Mouse (Mus musculus) layer of hippocampus, adult 18-20 months (tissue): ENCODE data around the gene Stk39. TPM values are rescaled to one million over a fixed set of nuclear protein-coding genes. Genes with fewer than 3 reads are reported as not detected.

Experiments used
- DNase-seq, 2 experiments: peaks; one replicate each; pipeline ENCODE4 v3.0.0; 2022; ENCODE audit warnings: low spot score in 2 of 2
- total RNA-seq, 2 experiments: library from RNA; stranded (reverse); gene quantifications; 2 replicates each; pipeline ENCODE4 v1.2.3; 2021

Stk39 gene
- total RNA-seq, 2 experiments from 2014 or later = 82.1 to 82.4 TPM

GRCm38 (mm10) chr2:68385654-68386312 lies 86.3 kb downstream of the Stk39 start:
- DNase-seq = no peak

DNA sequence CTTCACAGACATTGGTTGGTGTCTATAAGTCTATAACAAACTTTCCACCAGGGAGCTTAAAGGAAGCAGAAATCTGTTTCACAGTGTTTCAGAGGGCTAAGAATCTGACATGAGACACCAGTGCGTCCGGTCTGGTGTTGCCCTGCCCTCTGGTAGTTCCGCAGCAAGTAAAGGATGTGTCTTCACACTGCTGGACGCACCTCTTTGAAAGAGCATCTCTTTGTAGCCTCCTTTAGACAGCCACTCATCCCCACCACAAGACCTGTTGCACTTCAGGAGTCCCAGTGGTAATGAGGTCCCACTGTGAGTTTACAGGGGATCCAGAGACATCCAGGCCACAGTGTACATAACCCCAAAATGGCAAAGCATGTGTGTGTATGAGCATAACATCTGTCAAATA lies 88.1 kb downstream of the Stk39 start:
- DNase-seq = no peak

GRCm38 (mm10) chr2:68382394-68383059 lies 89.5 kb downstream of the Stk39 start:
- DNase-seq = no peak

DNA sequence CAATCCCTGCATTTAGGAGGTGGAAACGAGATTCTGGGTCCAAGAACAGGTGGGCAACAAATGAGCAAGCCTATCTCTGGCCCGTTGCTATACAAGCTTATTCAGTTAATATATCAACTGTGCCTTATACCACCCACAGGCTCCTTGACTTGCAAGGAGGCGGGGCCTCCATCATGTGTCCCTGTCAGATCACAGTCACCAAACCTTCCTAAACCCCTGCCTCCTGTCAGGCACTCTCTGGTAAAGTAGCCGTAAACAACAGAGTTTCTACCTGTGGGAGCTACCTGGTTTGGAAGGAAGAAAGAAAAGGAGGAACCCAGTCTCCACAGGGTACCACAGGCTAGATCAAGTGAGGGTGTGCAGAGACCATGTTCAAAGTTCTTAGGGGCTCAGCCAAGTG lies 90.2 kb downstream of the Stk39 start:
- no peak for DNase-seq

DNA sequence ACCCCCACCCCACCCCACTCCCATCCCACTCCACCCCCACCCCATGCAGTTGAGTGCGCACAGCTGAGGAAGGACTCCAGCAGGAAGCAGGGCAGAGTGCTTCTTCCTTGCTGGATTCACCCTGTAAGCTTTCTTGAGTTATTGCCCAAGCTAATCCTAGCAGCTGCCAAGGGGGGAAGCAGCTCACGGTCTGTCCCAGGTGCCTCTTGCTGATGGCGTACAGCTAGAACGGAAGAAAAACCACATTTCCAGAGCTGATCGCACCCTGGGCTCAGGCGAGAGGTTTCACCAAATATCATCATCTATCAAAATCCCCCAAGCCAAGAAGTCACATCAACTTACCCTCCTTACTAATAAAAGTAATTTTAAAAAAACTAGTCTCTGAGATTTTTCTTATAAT lies 90.9 kb downstream of the Stk39 start:
- DNase-seq = no peak

DNA sequence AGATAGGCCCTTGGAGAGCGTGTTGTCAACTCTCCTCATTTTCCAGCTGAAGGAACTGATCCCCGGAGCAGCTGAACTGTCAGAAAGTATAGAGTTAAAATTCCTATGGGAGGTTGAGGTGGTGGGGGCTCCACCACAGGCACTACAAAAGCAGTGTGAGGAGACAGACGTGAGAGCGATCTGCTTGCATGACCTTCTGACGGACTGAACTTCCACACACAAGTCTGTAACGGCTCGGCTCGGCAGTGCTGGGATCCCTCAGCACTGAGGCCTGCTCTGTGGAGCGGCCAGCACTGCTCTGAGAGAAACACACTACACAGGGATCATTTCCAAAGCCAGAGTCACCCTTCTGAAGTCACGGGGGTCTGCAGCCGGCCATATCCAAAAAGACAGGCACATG lies 92.4 kb downstream of the Stk39 start:
- DNase-seq = no peak

DNA sequence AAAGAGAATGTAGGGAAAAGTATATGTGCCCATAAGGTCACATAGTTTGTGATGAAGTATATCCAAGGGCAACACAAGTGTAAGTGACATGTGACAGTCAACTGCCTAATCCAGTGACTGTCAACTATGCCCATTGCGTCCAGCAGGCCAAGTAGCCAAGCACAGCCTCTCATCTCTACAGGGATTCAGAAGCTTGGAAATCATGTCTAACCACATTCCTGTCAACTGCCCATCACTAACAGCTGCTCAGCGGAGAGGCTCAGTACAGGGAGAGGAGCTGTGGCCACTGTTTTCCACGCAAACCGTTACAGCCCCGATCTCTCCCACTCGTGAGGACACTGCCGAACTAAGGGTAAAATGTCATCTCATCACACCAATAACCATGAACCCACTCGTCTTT lies 93.7 kb downstream of the Stk39 start:
- no peak for DNase-seq

GRCm38 (mm10) chr2:68377251-68377681 lies 94.8 kb downstream of the Stk39 start:
- DNase-seq = no peak

- DNase-seq = no peak
Observed at GRCm38 (mm10) chr2:68376660-68377059, 95.4 kb downstream of the Stk39 start.

DNA sequence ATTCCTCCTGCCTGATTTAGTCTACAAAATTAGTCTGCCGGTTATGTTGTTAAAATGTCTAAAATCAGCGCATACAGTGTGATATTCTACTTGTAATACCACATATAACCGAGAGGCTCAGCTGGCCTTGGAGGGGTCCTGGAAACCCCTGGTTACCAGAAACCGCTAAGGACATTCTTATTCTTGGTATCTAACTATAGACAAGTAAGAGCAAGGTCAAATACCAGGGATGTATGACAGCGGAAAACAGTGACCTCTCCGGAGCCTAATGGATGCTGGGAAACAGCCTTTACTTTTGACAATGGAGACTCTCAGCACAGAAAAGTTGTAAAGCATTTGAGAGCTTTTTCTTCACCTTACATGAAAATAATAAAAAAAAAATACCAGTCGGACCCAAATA lies 97.9 kb downstream of the Stk39 start:
- no peak for DNase-seq

DNA sequence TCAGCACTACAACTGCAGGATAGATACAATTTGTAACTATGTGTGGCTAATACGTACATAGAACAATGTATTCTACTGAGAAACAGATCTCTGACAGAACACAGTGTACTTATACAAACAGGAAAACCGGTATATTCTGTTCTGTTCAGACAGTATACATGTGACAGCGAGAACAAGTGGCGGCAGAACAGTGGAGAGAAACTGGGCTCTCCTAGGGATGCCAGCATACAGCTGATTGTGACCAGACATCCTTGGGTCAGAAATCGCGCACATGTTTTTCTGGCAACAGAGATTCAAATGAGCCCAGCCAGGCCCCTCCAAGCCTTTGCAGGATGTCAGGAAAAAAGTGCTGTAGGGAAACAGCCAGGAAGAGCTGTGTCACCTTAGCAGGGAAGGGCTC lies 100.2 kb downstream of the Stk39 start:
- peak in 1 of 2 experiments; percentile 36 for DNase-seq

DNA sequence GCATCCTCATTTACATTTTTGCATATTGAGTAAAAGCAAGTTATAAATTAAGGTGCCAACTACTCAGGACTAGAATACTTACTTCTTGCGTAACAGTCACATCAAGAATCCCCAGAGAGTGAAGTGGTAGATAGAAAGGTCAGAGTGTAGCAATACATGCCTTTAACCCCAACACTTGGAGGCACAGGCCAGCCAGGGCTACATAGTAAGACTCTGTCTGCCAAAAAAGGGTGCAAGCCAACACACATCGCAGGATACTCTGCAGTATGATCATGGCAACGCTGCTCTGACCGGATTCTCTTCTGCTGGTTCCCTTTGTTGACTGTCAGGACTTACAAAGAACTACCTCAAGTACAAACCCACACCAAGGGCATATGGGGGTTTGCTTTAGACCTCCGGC lies 101.7 kb downstream of the Stk39 start:
- DNase-seq = no peak

DNA sequence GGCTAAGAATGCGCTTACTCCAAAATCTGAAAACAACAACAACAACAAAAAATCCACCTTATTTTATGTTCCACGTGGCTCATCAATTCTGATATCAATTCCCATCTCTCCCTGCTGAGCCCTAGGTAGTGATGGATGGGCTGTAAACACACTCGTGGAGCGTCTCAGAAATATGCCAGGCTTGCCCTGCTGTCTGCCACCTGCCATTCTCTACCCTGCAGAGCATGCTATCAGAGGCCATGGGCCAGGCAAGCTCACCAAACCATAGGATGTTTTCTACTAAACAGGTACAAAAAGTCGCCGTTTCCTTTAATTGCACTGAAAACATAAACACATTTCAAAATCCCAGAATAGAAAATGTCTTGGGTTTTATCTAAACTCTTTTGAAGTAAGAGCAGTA lies 103.0 kb downstream of the Stk39 start:
- no peak for DNase-seq

GRCm38 (mm10) chr2:68367944-68368343 lies 104.1 kb downstream of the Stk39 start:
- DNase-seq = peak; percentile 43 to 67

- no peak for DNase-seq
Observed at GRCm38 (mm10) chr2:68366897-68367193, 105.2 kb downstream of the Stk39 start.

DNA sequence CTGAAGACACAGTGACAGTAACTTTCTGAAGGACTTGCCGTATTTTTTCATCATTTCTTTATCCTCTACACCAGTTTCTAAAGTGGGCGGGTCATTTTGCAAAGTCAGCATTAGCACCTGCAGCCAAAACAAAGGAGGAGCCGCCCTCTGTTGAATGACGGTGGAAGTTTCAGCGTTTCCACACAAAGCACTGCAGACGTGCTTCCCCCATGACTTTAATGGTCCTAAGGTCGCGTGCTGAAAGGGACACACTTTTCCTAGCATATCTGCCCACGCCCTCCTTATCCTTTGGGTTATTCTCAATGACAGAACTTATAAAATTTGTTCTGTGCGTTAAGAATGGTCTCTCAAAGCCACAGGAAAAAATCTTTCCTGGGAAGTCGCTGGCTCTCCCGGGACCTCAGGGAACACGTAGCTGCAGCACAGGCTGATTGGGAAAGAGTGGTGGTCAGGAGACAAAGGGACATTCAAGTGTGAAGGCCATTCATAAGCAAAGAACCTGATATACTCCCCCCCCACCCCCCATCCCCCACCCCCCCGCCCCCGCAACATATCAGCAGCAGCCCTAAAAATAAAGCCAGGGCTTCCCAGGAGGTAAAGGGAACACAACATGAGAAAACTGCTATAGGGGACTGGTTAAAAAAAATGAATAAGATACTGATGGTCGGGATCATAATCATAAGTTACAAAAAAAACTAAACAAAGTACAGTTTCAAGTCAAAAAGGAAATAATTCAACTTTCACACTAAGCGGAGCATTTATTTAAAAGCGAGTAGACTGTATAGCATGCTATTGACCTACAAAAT lies 105.8 kb downstream of the Stk39 start:
- DNase-seq = no peak

- no peak for DNase-seq
Observed at GRCm38 (mm10) chr2:68365504-68365903, 106.6 kb downstream of the Stk39 start.

- DNase-seq = peak; percentile 50 to 81
Observed at GRCm38 (mm10) chr2:68364181-68364900, 107.7 kb downstream of the Stk39 start.

GRCm38 (mm10) chr2:68363159-68363558 lies 108.9 kb downstream of the Stk39 start:
- no peak for DNase-seq

DNA sequence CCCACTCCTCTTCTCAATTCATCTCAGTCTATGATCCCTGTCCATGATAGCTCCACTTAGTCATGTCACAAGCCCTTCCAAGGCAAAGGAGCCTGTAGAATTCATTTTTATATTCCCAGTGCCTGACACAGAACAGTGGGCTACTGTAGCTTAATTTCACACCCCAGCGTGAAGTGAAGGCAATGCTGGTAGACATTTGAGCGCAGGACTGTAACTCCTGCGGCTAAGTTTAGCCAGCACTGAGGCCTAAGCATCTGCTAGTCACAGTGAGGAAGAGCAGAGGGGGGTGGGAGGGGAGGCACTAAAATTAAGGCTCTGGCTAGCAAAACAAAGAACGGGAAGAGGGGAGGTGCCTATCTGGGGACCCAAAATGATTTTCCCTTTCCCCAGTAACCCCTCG lies 110.4 kb downstream of the Stk39 start:
- DNase-seq = no peak

GRCm38 (mm10) chr2:68350621-68351020 lies 121.4 kb downstream of the Stk39 start:
- peak; percentile 58 to 85 for DNase-seq
